Mouse (Mus musculus): Measurements from ENCODE around the gene Olfr90.
"Not testable (repeated sequence)": the region's sequence is repeated elsewhere in the genome, so short reads cannot be mapped to it uniquely, and the experiment has no call there.

Olfr90 gene

DNA sequence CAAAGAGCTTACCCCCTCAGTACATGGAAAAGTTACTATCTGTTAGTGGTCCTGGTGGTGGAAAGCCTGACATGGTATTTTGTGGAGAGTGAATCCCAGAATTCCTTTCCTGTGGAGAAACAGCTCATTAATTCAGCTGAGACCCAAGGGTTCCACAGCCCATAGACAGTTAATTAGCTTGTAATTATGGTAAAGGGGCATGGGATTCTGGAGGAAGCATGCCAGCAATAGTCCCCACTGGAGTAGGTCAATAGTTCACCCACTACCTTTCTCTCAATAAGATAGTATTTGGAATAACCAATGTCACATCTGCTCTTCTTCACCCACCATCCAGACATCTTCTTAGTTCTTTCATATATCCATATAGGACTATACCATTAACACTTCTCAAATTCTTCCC, at the start of gene Olfr90:
Gene Olfr90 (minus strand): TSS at position 101 of the 400 bp plus-strand sequence.
- no peak for DNase-seq

DNA sequence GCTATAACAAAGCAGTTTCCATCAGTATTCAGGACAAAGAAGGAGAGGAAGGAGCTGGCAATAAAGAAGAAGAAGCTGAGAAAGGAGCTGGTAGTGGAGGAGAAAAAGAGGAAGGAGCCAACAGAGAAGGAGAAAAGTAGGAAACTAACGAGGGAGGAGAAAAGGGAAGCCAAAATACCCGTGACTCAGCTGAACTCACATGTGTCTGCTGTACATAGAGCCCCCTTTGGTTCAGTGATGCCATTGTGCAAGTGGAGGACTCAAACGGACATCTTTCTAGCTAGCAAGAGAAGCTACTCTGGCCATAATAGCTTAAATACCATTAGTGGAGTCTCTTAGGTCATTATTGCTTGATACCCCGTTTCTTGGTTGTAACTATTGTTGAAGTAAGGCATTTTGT, 43.1 kb upstream of the Olfr90 start:
- not testable (repeated sequence) for DNase-seq

DNA sequence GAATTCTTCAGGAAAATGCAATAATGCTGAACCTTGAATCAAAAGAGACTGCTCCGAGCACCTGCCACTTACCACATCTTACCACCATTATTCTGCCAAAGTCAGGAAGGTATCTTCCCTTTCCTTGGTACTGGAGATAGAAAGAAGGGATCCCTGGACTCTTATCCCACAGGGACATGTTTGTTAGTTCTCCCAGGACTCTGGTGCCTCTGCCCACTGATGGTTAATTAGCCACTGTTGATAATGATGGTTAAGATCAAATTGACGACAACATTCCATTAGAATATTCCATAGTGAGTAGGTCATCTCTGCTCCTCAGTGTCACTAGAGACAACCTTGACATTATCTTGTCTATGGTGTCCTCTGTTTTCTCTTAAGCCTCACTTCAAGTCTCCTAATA, 31.7 kb upstream of the Olfr90 start, which contains the start of gene Olfr92:
Gene Olfr92 (minus strand): TSS at position 101 of the 400 bp plus-strand sequence.
- no peak for DNase-seq

DNA sequence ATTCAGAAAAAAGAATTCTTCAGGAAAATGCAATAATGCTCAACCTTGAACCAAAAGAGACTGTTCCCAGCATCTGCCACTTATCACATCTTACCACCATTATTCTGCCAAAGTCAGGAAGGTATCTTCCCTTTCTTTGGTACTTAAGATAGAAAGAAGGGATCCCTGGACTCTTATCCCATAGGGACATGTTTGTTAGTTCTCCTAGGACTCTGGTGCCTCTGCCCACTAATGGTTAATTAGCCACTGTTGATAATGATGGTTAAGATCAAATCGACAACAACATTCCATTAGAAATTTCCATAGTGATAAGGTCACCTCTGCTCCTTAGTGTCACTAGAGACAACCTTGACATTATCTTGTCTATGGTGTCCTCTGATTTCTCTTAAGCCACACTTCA, 9.9 kb upstream of the Olfr90 start, which contains the start of gene Olfr91:
Gene Olfr91 (minus strand): TSS at position 101 of the 400 bp plus-strand sequence.
- no peak for DNase-seq

DNA sequence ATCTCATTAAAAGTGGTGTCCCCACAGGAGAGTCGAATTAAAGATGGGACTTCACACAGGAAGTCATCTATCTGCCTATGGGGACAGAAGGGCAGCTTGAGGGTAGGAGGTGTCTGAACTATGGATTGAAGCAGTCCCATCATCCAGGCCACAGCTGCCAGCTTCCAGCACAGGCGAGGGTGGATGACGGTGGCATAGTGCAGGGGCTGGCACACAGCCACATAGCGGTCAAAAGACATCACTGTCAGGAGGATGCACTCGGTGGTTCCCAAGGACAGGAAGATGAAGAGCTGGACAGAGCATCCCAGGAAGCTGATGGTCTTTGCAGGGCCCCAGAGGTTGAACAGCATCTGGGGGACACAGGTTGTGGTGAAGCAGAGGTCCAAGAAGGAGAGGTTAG, 5.0 kb upstream of the Olfr90 start:
- no peak for DNase-seq

DNA sequence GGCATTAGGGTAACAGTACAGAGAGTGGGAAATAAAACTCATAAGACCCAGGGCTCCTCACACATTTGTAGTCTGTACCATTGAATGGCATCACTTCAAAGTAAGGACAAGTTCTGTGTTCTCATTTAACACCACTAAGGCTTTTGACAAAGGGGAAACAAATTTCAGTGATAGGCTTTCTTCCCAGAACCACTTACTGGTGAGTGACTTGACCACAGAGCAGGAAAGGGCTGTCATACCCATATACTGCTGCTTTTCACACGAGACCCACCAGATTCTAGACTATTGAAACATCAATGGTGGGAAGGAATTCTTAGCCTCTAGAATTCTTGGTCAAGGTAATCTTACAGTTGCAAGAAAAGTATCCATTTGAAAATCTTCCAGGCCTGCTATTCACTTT, 3.9 kb upstream of the Olfr90 start:
- no peak for DNase-seq

DNA sequence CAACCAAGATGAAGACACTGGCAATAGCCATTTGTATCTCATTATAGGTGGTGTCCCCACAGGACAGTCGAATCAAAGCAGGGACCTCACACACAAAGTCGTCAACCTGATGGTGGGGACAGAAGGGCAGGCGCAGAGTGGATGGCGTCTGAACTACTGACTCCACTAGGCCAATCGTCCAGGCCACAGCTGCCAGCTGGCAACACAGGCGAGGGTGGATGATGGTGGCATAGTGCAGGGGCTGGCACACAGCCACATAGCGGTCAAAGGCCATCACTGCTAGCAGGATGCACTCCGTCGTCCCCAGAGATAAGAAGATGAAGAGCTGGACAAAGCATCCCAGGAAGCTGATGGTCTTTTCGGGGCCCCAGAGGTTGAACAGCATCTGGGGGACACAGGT, 2.8 kb downstream of the Olfr90 start:
- DNase-seq, result no peak

DNA sequence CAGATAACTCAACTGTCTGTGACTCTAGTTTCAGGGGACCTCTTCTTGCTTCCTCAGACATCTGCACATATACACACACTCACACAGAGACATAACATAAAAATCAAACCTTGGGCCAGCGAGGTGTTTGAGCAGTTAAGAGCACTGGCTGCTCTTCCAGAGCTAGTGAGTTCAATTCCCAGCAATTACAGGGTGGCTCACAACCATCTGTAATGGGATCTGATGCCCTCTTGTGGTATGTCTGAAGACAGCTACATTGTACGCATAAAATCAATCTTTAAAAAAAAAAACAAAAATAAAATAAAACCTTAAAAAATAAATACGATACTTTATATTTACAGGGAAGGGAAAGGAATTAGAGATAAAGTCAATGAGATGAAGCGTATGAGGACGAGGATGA, 3.7 kb downstream of the Olfr90 start:
- no peak for DNase-seq

DNA sequence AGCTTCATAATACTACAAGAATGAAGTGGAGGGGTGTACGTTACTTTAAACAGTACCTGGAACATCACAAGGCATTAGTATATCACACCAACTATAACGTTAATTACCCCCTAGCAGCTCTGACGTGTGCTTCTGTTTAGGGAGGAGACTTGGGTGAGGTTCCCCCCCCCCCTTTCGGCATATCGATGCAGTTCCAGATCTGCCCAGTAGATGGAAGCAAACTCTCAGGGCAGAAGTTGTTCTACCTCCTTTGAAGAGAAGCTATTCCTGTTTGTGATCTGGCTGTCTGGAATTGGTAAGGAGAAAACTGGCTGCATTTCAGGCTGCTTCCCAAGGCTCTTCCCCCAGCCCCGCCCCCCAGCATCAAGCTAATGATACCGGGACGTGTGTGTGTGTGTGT, 5.0 kb downstream of the Olfr90 start:
- peak; percentile 41 to 74 for DNase-seq

DNA sequence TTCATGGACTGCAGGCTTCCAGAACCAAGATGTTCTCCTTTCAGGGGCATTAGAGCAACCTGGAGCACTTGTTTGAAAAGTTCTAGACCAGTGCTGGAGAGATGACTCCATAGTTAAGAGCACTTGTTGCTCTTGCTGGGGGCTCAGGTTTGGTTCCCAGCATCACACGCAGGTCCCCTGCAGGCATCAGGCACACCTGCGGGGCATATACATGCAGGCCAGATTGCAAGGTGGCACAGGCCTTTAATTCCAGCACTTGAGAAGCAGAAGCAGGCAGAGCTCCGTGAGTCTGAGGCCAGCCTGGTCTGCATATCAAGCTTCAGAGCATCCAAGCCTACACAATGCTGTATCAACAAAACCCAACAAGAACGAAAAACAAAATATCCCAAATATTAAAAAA, 6.6 kb downstream of the Olfr90 start:
- no peak for DNase-seq

DNA sequence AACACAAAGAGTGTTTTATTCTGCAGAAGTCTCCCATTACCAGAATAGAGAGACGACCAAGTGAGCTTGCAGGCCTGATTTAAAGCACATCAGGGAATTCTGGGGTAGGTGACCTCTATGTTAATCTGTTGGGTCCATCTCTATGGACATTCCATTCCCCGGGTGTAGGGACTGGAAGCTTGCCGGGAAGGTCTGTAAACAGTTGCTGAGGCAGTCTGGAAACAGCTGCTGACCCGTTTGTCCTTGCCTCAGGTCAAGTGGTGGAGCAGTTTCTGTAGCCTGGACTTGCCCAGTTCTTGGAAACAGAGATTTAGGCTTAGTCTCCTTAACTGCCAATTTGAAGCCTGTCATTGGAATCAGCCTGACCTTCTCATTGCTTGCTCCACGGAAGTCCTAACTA, 8.2 kb downstream of the Olfr90 start:
- peak; percentile 48 to 69 for DNase-seq

DNA sequence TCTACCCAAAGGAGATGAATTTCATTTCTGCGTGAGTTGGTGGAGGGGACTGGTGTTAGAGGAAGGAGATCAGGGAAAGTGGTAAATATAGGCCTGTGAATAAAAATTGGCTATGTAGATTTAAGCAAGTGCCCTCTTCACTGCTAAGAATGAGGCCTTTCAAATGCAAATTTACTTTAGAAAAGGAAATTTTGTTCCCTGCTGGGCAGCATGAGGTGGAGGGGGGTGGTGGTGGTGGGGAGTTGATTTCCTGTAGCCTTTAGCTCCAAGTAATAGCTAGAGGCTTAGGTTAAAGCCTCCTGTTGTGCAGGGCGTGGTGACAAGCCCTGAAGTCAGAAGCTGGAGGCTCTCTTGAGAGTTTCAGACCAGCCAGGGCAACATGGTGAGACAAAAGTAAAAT, 9.3 kb downstream of the Olfr90 start:
- DNase-seq, result no peak

DNA sequence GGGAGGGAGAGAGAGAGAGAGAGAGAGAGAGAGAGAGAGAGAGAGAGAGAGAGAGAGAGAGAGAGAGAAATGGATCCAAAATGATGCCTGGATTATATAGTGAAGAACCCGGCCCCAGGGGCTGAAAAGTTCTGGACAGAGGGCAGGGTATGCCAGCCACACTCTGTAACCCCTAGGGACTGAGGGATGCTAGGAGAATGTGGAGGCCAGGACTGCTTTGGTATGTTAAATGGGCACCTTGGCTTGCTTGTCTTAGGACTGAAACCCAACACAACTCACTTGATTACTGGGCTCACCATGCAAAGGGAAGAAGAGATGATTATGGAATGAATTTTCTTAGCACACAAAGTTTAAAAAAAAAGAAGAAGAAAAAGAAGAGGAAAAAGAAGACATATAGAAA, 10.1 kb downstream of the Olfr90 start:
- no peak for DNase-seq

DNA sequence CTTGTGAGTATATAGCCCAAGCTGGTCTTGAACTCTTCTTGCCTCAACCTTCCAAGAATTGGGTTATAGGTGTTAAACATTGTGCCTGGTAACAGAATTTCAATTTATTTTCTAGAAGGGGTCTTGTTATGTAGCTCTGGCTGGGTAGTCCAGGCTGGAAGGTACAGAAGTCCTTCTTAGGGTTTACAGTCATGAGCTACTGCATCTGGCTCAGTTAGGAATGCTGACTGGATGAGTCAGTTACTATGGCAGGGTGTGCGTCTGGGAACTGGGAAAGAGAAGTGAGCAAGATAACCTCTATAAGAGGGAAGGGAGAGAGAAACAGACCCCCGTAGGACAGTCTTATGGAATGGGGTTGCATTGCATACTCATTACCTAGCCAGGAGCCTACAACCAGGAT, 12.5 kb downstream of the Olfr90 start:
- no peak for DNase-seq

DNA sequence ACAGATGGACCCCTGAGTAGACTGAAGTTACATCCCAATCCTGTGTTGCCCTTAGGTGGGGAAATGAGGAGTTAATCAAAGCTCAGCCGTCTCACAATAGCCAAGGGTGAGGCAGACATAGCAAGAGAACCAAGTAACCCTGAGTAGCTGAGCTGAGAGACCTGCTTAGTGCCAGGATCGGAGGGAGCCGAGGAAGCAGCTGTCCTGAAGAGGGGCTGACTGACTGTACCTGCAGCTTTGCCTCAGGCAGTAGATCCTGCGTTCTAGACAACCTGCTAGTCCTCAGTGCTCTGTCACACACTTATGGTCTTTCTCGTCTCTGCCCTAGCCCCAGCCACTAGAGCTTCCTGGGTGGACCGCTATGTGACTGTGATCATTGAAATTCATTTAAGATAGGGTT, 13.1 kb downstream of the Olfr90 start:
- DNase-seq, result no peak

DNA sequence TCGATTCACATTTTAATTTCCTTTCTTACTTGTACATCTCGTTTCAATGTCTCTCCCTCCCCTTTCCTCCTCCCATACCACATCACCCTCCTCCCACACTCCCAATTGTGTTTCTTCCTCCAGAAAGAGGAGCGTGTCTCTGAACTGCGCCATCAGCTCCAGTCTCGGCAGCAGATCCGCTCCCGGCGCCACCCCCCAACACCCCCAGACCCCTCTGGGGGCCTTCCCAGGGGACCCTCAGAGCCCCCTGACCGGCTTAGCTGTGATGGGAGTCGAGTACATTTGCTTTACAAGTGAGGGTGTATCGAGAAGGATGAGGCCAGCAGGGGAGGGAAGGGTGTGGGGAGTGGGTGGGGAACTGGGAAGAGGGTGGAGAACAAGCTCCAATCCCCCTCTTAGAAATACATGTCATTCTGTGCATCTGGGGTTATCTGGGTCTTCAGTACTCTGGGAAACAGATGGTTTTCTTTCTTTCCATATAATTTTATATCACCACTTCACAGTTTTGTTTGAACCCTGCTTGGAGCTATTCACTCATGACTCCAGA, 15.5 kb downstream of the Olfr90 start:
- no peak for DNase-seq

DNA sequence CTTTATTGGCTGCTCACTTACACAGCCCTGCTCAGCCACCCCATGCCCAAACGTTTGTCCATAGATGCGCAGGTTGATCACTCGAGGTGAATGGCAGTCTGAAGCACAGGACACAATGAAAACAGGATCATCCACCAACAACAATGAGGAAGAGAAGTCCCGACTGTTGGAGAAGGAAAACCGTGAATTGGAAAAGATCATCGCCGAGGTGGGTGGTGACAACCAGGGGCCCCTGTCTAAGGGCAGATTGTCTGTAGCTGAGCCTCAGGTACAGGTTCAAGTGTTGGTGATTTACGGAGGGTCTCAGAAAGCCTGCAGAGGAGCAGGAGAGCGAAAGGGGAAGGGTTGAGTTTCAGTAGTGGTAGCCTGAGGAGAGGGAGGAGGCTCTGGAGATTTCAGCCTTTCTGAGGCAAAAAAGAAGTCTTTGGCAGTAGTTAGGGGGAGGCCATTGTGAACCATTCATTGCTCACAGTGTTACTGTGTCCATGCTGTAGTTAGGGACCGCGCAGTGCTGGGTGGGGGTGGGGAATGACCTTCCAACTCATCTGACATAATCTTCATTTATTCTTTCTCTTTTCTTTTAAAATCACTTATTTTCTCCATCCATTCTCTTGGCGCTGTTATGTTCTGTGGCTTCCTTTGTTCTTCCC, 16.1 kb downstream of the Olfr90 start:
- no peak for DNase-seq

DNA sequence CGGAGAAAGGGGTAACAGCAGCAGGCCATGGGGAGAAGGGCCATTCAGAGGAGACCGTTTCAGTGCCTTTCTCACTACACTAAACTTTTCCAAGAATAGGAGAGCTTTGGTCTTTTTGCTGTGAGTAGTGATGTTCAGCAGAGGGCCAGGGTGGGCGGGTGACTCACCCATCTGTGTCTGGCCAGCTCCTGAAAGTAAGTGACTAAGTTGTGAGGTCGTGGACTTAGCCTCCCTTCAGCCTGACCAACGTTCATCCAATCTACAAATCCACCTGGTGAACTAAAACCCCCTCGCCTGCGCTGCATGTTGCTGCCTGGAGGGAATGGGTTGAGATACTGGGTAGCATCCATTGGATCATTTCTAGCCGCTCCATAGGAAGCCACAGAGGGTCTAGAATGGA, 18.2 kb downstream of the Olfr90 start:
- no peak for DNase-seq

DNA sequence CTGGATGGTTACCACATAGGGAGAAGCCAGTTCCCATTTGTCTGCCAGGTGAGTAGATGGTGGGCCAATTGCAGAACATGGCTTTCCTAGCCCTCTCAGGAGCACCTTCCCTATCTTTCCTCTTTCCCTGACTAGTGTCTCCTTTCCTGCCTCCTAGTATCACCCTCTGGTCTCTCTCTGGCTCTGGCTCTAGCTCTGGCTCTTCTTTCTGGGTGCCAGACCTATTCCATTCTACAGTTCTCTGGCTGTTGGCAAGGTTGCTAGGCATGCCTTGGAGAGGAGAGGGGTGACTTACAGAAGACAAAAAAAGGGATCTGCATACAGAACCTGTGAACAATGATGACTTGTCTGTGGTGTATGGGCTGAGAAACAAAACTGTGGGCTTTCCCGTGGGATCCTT, 20.4 kb downstream of the Olfr90 start:
- no peak for DNase-seq

DNA sequence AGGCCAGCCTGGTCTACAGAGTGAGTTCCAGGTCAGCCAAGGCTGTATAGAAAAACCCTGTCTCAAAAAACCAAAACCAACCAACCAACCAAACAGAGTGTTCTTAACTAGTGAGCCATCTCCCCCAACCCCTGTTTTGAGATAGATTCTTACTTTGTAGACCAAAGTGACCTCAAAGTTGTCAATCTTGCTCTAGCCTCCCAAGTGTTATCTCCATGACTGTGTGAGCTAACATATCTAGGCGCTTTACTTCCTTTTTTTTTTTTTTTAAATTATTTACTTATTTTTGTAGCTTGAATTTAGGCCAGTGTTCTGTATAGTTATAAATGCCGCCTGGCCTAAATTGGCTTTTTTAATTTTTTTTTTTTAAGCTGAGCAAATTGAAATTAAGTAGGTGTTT, 22.3 kb downstream of the Olfr90 start:
- DNase-seq, result no peak

DNA sequence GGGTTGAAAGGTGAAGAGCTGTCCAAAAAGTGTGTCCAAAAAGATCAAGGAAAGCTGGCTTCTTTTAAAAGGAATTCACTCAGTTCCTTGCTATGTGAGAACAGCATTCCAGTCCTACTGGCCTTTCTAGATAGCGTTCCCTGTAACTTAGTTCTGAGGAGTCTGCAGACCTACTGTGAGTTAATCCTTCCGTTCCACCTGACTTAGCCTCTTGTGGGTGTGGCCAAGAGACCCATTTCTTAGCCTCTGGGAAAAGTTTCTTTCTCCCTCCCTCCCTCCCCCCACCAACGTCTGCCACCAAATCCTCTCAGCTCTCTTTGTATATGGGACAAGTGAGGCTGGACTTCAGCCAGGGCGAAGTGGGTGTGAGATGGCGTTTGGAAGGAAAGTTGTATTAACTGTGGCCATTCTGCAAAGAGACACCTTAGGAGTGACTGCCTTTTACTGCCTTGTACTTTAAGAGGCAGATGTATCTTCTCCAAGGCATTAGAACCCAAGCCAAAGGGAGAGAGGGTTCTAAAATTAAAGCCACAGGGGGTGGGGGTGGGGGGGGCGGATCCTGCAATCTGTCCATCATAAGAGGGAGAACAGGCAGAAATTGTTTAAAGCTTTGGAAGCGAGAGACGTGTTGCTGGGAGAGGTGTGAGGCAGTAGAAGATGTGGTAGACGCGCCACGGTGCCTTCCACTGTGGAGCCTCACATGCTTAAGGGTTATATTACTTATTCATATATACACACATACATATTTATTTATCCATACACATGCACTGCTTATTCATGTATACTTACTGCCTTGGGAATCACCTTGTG, 24.4 kb downstream of the Olfr90 start:
- DNase-seq, result no peak

DNA sequence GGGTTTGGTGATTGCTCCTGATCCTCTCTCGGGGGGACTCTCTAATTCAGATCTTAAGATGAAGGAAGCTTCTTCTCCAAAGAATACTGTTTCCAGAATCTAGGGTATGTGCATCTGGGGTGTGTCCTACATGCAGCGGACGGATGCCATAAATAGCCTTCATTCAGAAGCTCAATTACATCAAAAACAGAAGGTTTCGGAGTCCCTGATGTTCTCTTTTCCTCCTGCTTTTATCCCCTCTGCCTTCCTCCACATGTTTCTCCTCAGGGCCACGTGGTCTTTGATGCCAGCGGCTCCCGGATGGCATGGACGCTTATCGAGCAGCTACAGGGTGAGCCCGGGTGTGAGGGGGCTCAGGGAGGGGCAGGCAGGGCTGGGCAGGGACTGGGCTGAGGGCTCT, 25.2 kb downstream of the Olfr90 start:
- DNase-seq, result no peak

DNA sequence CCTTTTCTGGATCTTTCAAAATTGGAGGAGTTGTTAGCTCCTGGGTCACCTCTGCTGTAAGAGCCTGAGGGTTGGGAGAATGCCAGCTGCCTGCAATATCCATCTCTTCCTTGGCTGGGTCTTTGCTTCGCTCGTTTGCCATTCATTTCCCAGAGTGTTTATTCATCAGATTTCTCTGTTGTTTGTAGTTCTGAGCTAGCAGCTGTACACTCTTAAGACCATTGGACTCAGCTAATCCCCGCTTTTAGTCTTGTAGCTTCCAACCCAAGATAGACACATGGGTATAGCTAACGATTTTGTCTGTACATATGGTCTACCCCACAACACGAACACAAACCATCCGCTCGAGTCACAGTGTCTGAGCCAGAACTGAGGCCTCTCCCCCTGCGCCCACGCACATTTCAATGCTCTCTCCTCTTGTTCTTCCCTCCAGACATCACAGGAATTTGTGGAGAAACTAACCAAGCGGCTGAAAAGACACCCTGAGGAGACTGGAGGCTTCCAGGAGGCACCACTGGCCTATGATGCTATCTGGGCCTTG, 26.1 kb downstream of the Olfr90 start:
- DNase-seq, result no peak

DNA sequence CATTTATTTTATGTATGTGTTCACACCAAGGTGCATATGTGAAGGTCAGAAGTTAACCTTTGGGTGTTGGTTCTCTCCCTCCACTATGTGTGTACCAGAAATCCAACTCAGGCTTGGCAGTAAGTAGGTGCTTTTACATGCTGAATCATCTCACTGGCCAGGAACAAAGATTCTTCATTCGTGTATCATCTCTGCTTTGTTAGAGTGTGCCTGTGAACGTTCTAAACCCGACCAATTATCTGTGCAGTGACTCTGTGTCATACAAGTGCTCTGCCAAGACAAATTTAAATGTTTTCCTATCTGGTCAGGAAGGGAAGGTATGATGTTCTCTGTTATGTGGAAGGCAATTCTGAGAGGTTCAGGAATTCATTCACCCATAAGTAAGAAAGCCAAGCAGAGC, 26.9 kb downstream of the Olfr90 start:
- DNase-seq, result no peak

Data from kidney, postnatal 36 days (tissue).